36 mouse cellular contexts compared by ENCODE assay signal in genomic region chr5:72636576-72636975, GRCm38 (mm10). TPM values are rescaled to one million over a fixed set of nuclear protein-coding genes. Genes with fewer than 3 reads are reported as not detected.
DNase-seq lines count a peak whose midpoint lies in the region; ATAC-seq and TF ChIP-seq lines count a peak whose summit lies in the region.
"Had no signal": no experiment of that assay in that cellular context is flagged by ENCODE, and none has a peak within 500 bp of the region (broad histone marks: within the 10 kb centered on the region; RNA-seq: fewer than 3 reads in every experiment).

No protein-coding gene starts in this region.

- H3K4me3 ChIP-seq in lung, postnatal 0 days (ENCODE audit: low read depth, low read length): no peak overlapping the region
- H3K4me3 ChIP-seq in thymus, adult 2 months (ENCODE audit: control insufficient read depth, insufficient read depth, low read length): no peak overlapping the region
- H3K4me3 ChIP-seq in midbrain, embryonic 13.5 days (replicated peaks): no peak overlapping the region
- H3K4me3 ChIP-seq: erythroblast, embryonic 14.5 days; forebrain, embryonic 12.5 days; heart, embryonic 12.5 days; hindbrain, embryonic 15.5 days; intestine, embryonic 15.5 days; limb, embryonic 10.5 days; limb, embryonic 15.5 days; liver, embryonic 13.5 days; midbrain, embryonic 12.5 days had no signal

- H3K27me3 ChIP-seq in lung, postnatal 0 days (replicated peaks; ENCODE audit: insufficient read depth, low read length): no peaks in the 10 kb centered on the region
- H3K27me3 ChIP-seq in thymus, adult 2 months (ENCODE audit: control insufficient read depth, insufficient read depth, low read length): no peaks in the 10 kb centered on the region
- no peaks in the 10 kb centered on the region for H3K27me3 ChIP-seq in midbrain, embryonic 13.5 days
- H3K27me3 ChIP-seq: forebrain, embryonic 12.5 days; heart, embryonic 12.5 days; hindbrain, embryonic 15.5 days; intestine, embryonic 15.5 days; limb, embryonic 15.5 days; liver, embryonic 13.5 days; midbrain, embryonic 12.5 days had no signal

- H3K4me1 ChIP-seq in lung, postnatal 0 days (ENCODE audit: insufficient read depth, low read depth, low read length): no peaks in the 10 kb centered on the region
- H3K4me1 ChIP-seq in thymus, adult 2 months (replicated peaks; ENCODE audit: control insufficient read depth, insufficient read depth, low read length): peaks cover 29% of the 10 kb centered on the region
- H3K4me1 ChIP-seq in midbrain, embryonic 13.5 days (replicated peaks): no peaks in the 10 kb centered on the region
- H3K4me1 ChIP-seq: forebrain, embryonic 12.5 days; heart, embryonic 12.5 days; hindbrain, embryonic 15.5 days; intestine, embryonic 15.5 days; limb, embryonic 15.5 days; liver, embryonic 13.5 days; midbrain, embryonic 12.5 days had no signal

- H3K4me2 ChIP-seq in lung, postnatal 0 days (replicated peaks; ENCODE audit: low read depth, low read length): no peak overlapping the region
- H3K4me2 ChIP-seq in midbrain, embryonic 13.5 days (replicated peaks): no peak overlapping the region
- H3K4me2 ChIP-seq: forebrain, embryonic 12.5 days; heart, embryonic 12.5 days; hindbrain, embryonic 15.5 days; intestine, embryonic 15.5 days; limb, embryonic 15.5 days; liver, embryonic 13.5 days; midbrain, embryonic 12.5 days had no signal

- 58% methylated on average over 3 of the region's 3 CpGs for WGBS in lung, postnatal 0 days
- 7% methylated on average over 3 of the region's 3 CpGs for WGBS in thymus, adult 2 months
- 94% methylated on average over 3 of the region's 3 CpGs for WGBS in midbrain, embryonic 13.5 days

- no peak for DNase-seq in lung, postnatal 0 days (ENCODE audit: low spot score)
- DNase-seq in lung, postnatal 14 days: no peak
- peak; percentile 32 for DNase-seq in thymus, adult 2 months
- peak; percentile 30 to 31 for DNase-seq in thymus, postnatal 36 days
- DNase-seq in neural tube, embryonic 10.5 days (ENCODE audit: extremely low spot score, low spot score): no peak
- no peak for DNase-seq in embryo, embryonic 10.5 days (ENCODE audit: low spot score)
- DNase-seq: adrenal gland, postnatal 36 days; cerebellum, adult 18-20 months; cerebellum, postnatal 10 days; forebrain, postnatal 0 days; kidney, adult 8-10 months; kidney, postnatal 4 days; liver, embryonic 13.5 days had no signal

- no peak overlapping the region for H3K9ac ChIP-seq in lung, postnatal 0 days (replicated peaks; ENCODE audit: low read depth)
- H3K9ac ChIP-seq in midbrain, embryonic 13.5 days (replicated peaks): no peak overlapping the region
- H3K9ac ChIP-seq: forebrain, embryonic 12.5 days; forebrain, postnatal 0 days; heart, embryonic 12.5 days; hindbrain, embryonic 15.5 days; intestine, embryonic 15.5 days; limb, embryonic 15.5 days; liver, embryonic 13.5 days; midbrain, embryonic 12.5 days had no signal

- H3K9me3 ChIP-seq in lung, postnatal 0 days (ENCODE audit: low read length): no peaks in the 10 kb centered on the region
- no peaks in the 10 kb centered on the region for H3K9me3 ChIP-seq in midbrain, embryonic 13.5 days
- H3K9me3 ChIP-seq: forebrain, embryonic 12.5 days; heart, embryonic 12.5 days; hindbrain, embryonic 15.5 days; intestine, embryonic 15.5 days; limb, embryonic 10.5 days; limb, embryonic 15.5 days; liver, embryonic 13.5 days; midbrain, embryonic 12.5 days had no signal

- no peak for TF ChIP-seq POLR2A in thymus, adult 2 months (IDR thresholded peaks at IDR 0.05; ENCODE audit: control insufficient read depth, extremely low read depth, insufficient read depth, low read length, poor library complexity)

- H3K36me3 ChIP-seq in lung, postnatal 0 days (ENCODE audit: insufficient read depth, low read length): no peaks in the 10 kb centered on the region
- H3K36me3 ChIP-seq in thymus, adult 2 months (ENCODE audit: control insufficient read depth, insufficient read depth, low read length): no peaks in the 10 kb centered on the region
- H3K36me3 ChIP-seq in midbrain, embryonic 13.5 days: no peaks in the 10 kb centered on the region
- H3K36me3 ChIP-seq: forebrain, embryonic 12.5 days; heart, embryonic 12.5 days; hindbrain, embryonic 15.5 days; intestine, embryonic 15.5 days; limb, embryonic 10.5 days; limb, embryonic 15.5 days; liver, embryonic 13.5 days; midbrain, embryonic 12.5 days had no signal

- no peak for TF ChIP-seq EP300 in lung, postnatal 0 days (IDR thresholded peaks at IDR 0.05)

- no peak for TF ChIP-seq CTCF in lung, postnatal 0 days (IDR thresholded peaks at IDR 0.05)
- no peak for TF ChIP-seq CTCF in thymus, adult 2 months (IDR thresholded peaks at IDR 0.05; ENCODE audit: borderline replicate concordance, control insufficient read depth, extremely low read depth, insufficient read depth, low read length, poor library complexity)

- H3K27ac ChIP-seq in lung, postnatal 0 days (ENCODE audit: low read length): no peak overlapping the region
- peak overlapping the region; percentile 83 for H3K27ac ChIP-seq in thymus, adult 2 months (ENCODE audit: control insufficient read depth, insufficient read depth, low read length)
- H3K27ac ChIP-seq in midbrain, embryonic 13.5 days: no peak overlapping the region
- H3K27ac ChIP-seq: forebrain, embryonic 12.5 days; hindbrain, embryonic 15.5 days; intestine, embryonic 15.5 days; kidney, postnatal 0 days; limb, embryonic 10.5 days; limb, embryonic 15.5 days; liver, embryonic 13.5 days; midbrain, embryonic 12.5 days had no signal

- peak; percentile 62 for ATAC-seq in lung, postnatal 0 days
- peak; percentile 47 for ATAC-seq in granulocyte monocyte progenitor cell, adult 5-6 weeks (replicated peaks; ENCODE audit: poor library complexity, severe bottlenecking)
- no peak for ATAC-seq in midbrain, embryonic 13.5 days
- ATAC-seq: forebrain, postnatal 0 days; intestine, embryonic 15.5 days had no signal

RNA-seq across cellular contexts. Expression of gene Cnga1, which starts 7.5 kb away (rescaled TPM):
- 0.05 TPM in 1 of 2 replicates, not detected in the other for polyA plus RNA-seq in lung, postnatal 0 days (2015; fragmentation: Nextera tagmentation; extraction: Ambion mirVana)
- total RNA-seq in granulocyte monocyte progenitor cell, adult 5-6 weeks (2014; fragmentation: Nextera tagmentation): not detected in 2 replicates
- total RNA-seq in granulocyte monocyte progenitor cell, adult 5-6 weeks (2017): not detected in 2 replicates
- 1.4 and 1.6 TPM in 2 replicates for polyA plus RNA-seq in thymus, adult 2 months (2012; rRNA removed)
- not detected in 2 replicates for polyA plus RNA-seq in midbrain, embryonic 13.5 days (2015; fragmentation: Nextera tagmentation; extraction: Ambion mirVana)
- total RNA-seq: adrenal gland, adult 18-20 months; adrenal gland, postnatal 36 days; common myeloid progenitor, adult 5-6 weeks; forebrain, postnatal 0 days; gastrocnemius, adult 8-10 months; heart, postnatal 10 days; layer of hippocampus, adult 8-10 months; left cerebral cortex, postnatal 10 days had no signal
- polyA plus RNA-seq: brain, embryonic 14.5 days; embryonic facial prominence, embryonic 14.5 days; erythroblast, embryonic 14.5 days; forebrain, embryonic 12.5 days; forebrain, postnatal 0 days; gonadal fat pad, adult 2 months; heart, embryonic 12.5 days; hindbrain, embryonic 15.5 days; intestine, embryonic 15.5 days; limb, embryonic 10.5 days; limb, embryonic 15.5 days; liver, embryonic 13.5 days; midbrain, embryonic 12.5 days; neural tube, embryonic 14.5 days; stomach, embryonic 16.5 days had no signal

RNA-seq across cellular contexts. Expression of gene Nipal1, which starts 11.0 kb away (rescaled TPM):
- 11.0 TPM in 2 replicates for polyA plus RNA-seq in lung, postnatal 0 days (2015; fragmentation: Nextera tagmentation; extraction: Ambion mirVana)
- not detected in 2 replicates for total RNA-seq in granulocyte monocyte progenitor cell, adult 5-6 weeks (2014; fragmentation: Nextera tagmentation)
- not detected in 2 replicates for total RNA-seq in granulocyte monocyte progenitor cell, adult 5-6 weeks (2017)
- 1.6 and 1.7 TPM in 2 replicates for polyA plus RNA-seq in thymus, adult 2 months (2012; rRNA removed)
- 0.79 and 1.5 TPM in 2 replicates for polyA plus RNA-seq in midbrain, embryonic 13.5 days (2015; fragmentation: Nextera tagmentation; extraction: Ambion mirVana)
- total RNA-seq: heart, postnatal 10 days; layer of hippocampus, adult 8-10 months; left cerebral cortex, postnatal 10 days had no signal
- polyA plus RNA-seq: heart, embryonic 12.5 days had no signal

RNA-seq across cellular contexts. Expression of gene Gm5868, which starts 49.2 kb away (rescaled TPM):
- polyA plus RNA-seq in lung, postnatal 0 days (2015; fragmentation: Nextera tagmentation; extraction: Ambion mirVana): 0.15 TPM in 1 of 2 replicates, not detected in the other
- not detected in 2 replicates for total RNA-seq in granulocyte monocyte progenitor cell, adult 5-6 weeks (2014; fragmentation: Nextera tagmentation)
- total RNA-seq in granulocyte monocyte progenitor cell, adult 5-6 weeks (2017): not detected in 2 replicates
- 0.15 TPM in 2 replicates for polyA plus RNA-seq in thymus, adult 2 months (2012; rRNA removed)
- polyA plus RNA-seq in midbrain, embryonic 13.5 days (2015; fragmentation: Nextera tagmentation; extraction: Ambion mirVana): 5.9 and 6.8 TPM in 2 replicates
- total RNA-seq: common myeloid progenitor, adult 5-6 weeks; gastrocnemius, adult 8-10 months; heart, postnatal 10 days; hematopoietic stem cell, adult 5-6 weeks had no signal
- polyA plus RNA-seq: erythroblast, embryonic 14.5 days; gonadal fat pad, adult 2 months; heart, embryonic 12.5 days; liver, embryonic 13.5 days had no signal

RNA-seq across cellular contexts. Expression of gene Zar1, which starts 55.5 kb away (rescaled TPM):
- polyA plus RNA-seq in lung, postnatal 0 days (2015; fragmentation: Nextera tagmentation; extraction: Ambion mirVana): not detected in 2 replicates
- total RNA-seq in granulocyte monocyte progenitor cell, adult 5-6 weeks (2014; fragmentation: Nextera tagmentation): not detected in 2 replicates
- total RNA-seq in granulocyte monocyte progenitor cell, adult 5-6 weeks (2017): not detected in 2 replicates
- 0.66 and 1.2 TPM in 2 replicates for polyA plus RNA-seq in thymus, adult 2 months (2012; rRNA removed)
- 2.3 and 2.4 TPM in 2 replicates for polyA plus RNA-seq in midbrain, embryonic 13.5 days (2015; fragmentation: Nextera tagmentation; extraction: Ambion mirVana)
- total RNA-seq: adrenal gland, adult 18-20 months; common myeloid progenitor, adult 5-6 weeks; gastrocnemius, adult 8-10 months; heart, postnatal 10 days; hematopoietic stem cell, adult 5-6 weeks; layer of hippocampus, adult 8-10 months had no signal
- polyA plus RNA-seq: erythroblast, embryonic 14.5 days had no signal

Comparison
In these comparisons a context has a peak if more than half of its experiments do, and no peak if none do; other contexts are left out.
1. DNase-seq: peak in thymus, adult 2 months (single experiment) and thymus, postnatal 36 days (2 of 2); none in lung, postnatal 0 days (single experiment), lung, postnatal 14 days (single experiment), neural tube, embryonic 10.5 days (single experiment) and embryo, embryonic 10.5 days (single experiment).